In genomic region chr17:32350382-32350983, GRCm38 (mm10) we compare ENCODE assay signal across 8 mouse cellular contexts. TPM values are rescaled to one million over a fixed set of nuclear protein-coding genes. Genes with fewer than 3 reads are reported as not detected.
A peak's percentile ranks its signal among the peaks of the same experiment; 100 is the strongest.
DNase-seq lines count a peak whose midpoint lies in the region; ATAC-seq and TF ChIP-seq lines count a peak whose summit lies in the region.

Gene Akap8l (minus strand): TSS chr17:32350607.

- H3K36me3 ChIP-seq in MEL (ENCODE audit: control insufficient read depth in 1 of 2, insufficient read depth in 2 of 2, low read length in 2 of 2): peaks cover 0 to 13% of the 10 kb centered on the region in 2 experiments; a peak in 3 of 4 replicates
- peaks cover 14% of the 10 kb centered on the region for H3K36me3 ChIP-seq in forebrain, postnatal 0 days (ENCODE audit: insufficient read depth)
- peaks cover 17% of the 10 kb centered on the region for H3K36me3 ChIP-seq in lung, embryonic 15.5 days

- no peak for TF ChIP-seq EP300 in MEL (IDR thresholded peaks at IDR 0.05; ENCODE audit: low read depth in 1 of 2, low read length in 2 of 2)

- H3K4me3 ChIP-seq in MEL (ENCODE audit: control insufficient read depth in 1 of 2, insufficient read depth in 1 of 2, low read depth in 2 of 2, low read length in 2 of 2): peak within 1 kb of the TSS; percentile 91 to 94
- peak within 1 kb of the TSS; percentile 90 for H3K4me3 ChIP-seq in cerebellum, adult 2 months (replicated peaks; ENCODE audit: insufficient read depth, low read depth, low read length)
- peak within 1 kb of the TSS; percentile 91 for H3K4me3 ChIP-seq in forebrain, postnatal 0 days (ENCODE audit: low read depth, low read length)
- H3K4me3 ChIP-seq in lung, embryonic 15.5 days: peak within 1 kb of the TSS; percentile 96

- peak within 1 kb of the TSS; percentile 83 for H3K4me2 ChIP-seq in forebrain, postnatal 0 days (ENCODE audit: low read depth)
- H3K4me2 ChIP-seq in lung, embryonic 15.5 days: peak within 1 kb of the TSS; percentile 87

- ATAC-seq in forebrain, postnatal 0 days: peak; percentile 97
- peak; percentile 97 for ATAC-seq in lung, embryonic 15.5 days (ENCODE audit: borderline replicate concordance, extremely low read depth, low FRiP score, low TSS enrichment)

- H3K27ac ChIP-seq in MEL (ENCODE audit: control insufficient read depth, low read depth, low read length): peak within 1 kb of the TSS; percentile 83
- H3K27ac ChIP-seq in cerebellum, adult 2 months (ENCODE audit: insufficient read depth, low read length): peak within 1 kb of the TSS; percentile 72
- peak within 1 kb of the TSS; percentile 88 for H3K27ac ChIP-seq in forebrain, postnatal 0 days (ENCODE audit: low read depth, low read length)
- H3K27ac ChIP-seq in lung, embryonic 15.5 days: peak within 1 kb of the TSS; percentile 77

- under 1% methylated on average over 37 of the region's 37 CpGs for WGBS in cerebellum, adult 2 months
- 2% methylated on average over 37 of the region's 37 CpGs for WGBS in forebrain, postnatal 0 days
- WGBS in lung, embryonic 15.5 days: under 1% methylated on average over 37 of the region's 37 CpGs

- DNase-seq in MEL (ENCODE audit: low read depth, low spot score): peak; percentile 99
- peak; percentile 97 to 99 for DNase-seq in cerebellum, adult 2 months
- peak; percentile 98 for DNase-seq in forebrain, postnatal 0 days
- DNase-seq in heart, postnatal 4 days: peak; percentile 97
- DNase-seq in layer of hippocampus, adult 8-10 months (ENCODE audit: low spot score in 2 of 2): peak; percentile 98
- DNase-seq in ovary, adult 18-20 months (ENCODE audit: low spot score): peak; percentile 96
- peak; percentile 97 for DNase-seq in thymus, postnatal 0 days (ENCODE audit: low spot score)

- H3K9me3 ChIP-seq in MEL (replicated peaks; ENCODE audit: insufficient read depth, low read length): no peaks in the 10 kb centered on the region
- no peaks in the 10 kb centered on the region for H3K9me3 ChIP-seq in forebrain, postnatal 0 days (ENCODE audit: low read length)
- no peaks in the 10 kb centered on the region for H3K9me3 ChIP-seq in lung, embryonic 15.5 days

- TF ChIP-seq CTCF in MEL (IDR thresholded peaks at IDR 0.05 in 2 of 3, conservative IDR thresholded peaks at IDR 0.05 in 1 of 3; ENCODE audit: control insufficient read depth in 1 of 3, insufficient read depth in 1 of 3, low read depth in 2 of 3, low read length in 3 of 3, poor library complexity in 1 of 3, severe bottlenecking in 1 of 3): no peak
- no peak for TF ChIP-seq CTCF in cerebellum, adult 2 months (IDR thresholded peaks at IDR 0.05; ENCODE audit: borderline replicate concordance, insufficient read depth, low read depth, low read length)
- TF ChIP-seq CTCF in forebrain, postnatal 0 days (IDR thresholded peaks at IDR 0.05; ENCODE audit: low read depth): no peak

- H3K27me3 ChIP-seq in MEL (ENCODE audit: control insufficient read depth in 1 of 2, insufficient read depth in 2 of 2, low read length in 2 of 2): no peaks in the 10 kb centered on the region
- no peaks in the 10 kb centered on the region for H3K27me3 ChIP-seq in cerebellum, adult 2 months (ENCODE audit: control insufficient read depth, insufficient read depth, low read length)
- H3K27me3 ChIP-seq in forebrain, postnatal 0 days (ENCODE audit: insufficient read depth, low read length): no peaks in the 10 kb centered on the region
- no peaks in the 10 kb centered on the region for H3K27me3 ChIP-seq in lung, embryonic 15.5 days

- TF ChIP-seq POLR2A in MEL (IDR thresholded peaks at IDR 0.05; ENCODE audit: control insufficient read depth in 1 of 2, insufficient read depth in 1 of 2, low read depth in 1 of 2, low read length in 2 of 2, poor library complexity in 1 of 2): peak; percentile 92 to 94
- peak; percentile 99 for TF ChIP-seq POLR2A in cerebellum, adult 2 months (IDR thresholded peaks at IDR 0.05; ENCODE audit: borderline replicate concordance, insufficient read depth, low read length)

- no peak for TF ChIP-seq RAD21 in MEL (IDR thresholded peaks at IDR 0.05; ENCODE audit: low read depth, low read length)

- peak within 1 kb of the TSS; percentile 90 for H3K9ac ChIP-seq in MEL (ENCODE audit: control insufficient read depth, low read depth, low read length, poor library complexity, severe bottlenecking)
- peak within 1 kb of the TSS; percentile 91 for H3K9ac ChIP-seq in forebrain, postnatal 0 days
- peak within 1 kb of the TSS; percentile 83 for H3K9ac ChIP-seq in lung, embryonic 15.5 days

- H3K4me1 ChIP-seq in MEL (ENCODE audit: control insufficient read depth in 1 of 2, insufficient read depth in 2 of 2, low read length in 2 of 2): peaks cover 6 to 8% of the 10 kb centered on the region in 2 experiments; a peak in 3 of 4 replicates
- peaks cover 11% of the 10 kb centered on the region for H3K4me1 ChIP-seq in cerebellum, adult 2 months (ENCODE audit: control insufficient read depth, insufficient read depth, low read length)
- H3K4me1 ChIP-seq in forebrain, postnatal 0 days (ENCODE audit: insufficient read depth): no peaks in the 10 kb centered on the region
- H3K4me1 ChIP-seq in lung, embryonic 15.5 days: peaks cover 22% of the 10 kb centered on the region

- peaks cover 23% of the 10 kb centered on the region for H3K79me2 ChIP-seq in MEL (ENCODE audit: control insufficient read depth, insufficient read depth, low read length, poor library complexity)

TF ChIP-seq in MEL, 35 proteins besides CTCF, POLR2A, EP300 and RAD21 (continues in another document):
- TF ChIP-seq ZNF384 (IDR thresholded peaks at IDR 0.05; ENCODE audit: low read depth, low read length) (no peak), GABPA (IDR thresholded peaks at IDR 0.05; ENCODE audit: low read depth, low read length) (no peak), MXI1 (IDR thresholded peaks at IDR 0.05; ENCODE audit: low read depth, low read length) (peak; percentile 98), USF2 (IDR thresholded peaks at IDR 0.05; ENCODE audit: borderline replicate concordance in 1 of 2, insufficient read depth in 1 of 2, low read depth in 1 of 2, low read length in 2 of 2) (no peak), ETS1 (IDR thresholded peaks at IDR 0.05; ENCODE audit: low read depth, low read length) (no peak), CHD1 (IDR thresholded peaks at IDR 0.05; ENCODE audit: low read depth, low read length) (no peak), MYB (IDR thresholded peaks at IDR 0.05; ENCODE audit: low read depth, low read length) (peak; percentile 19; the same call in 1 of the 2 replicates), TBP (IDR thresholded peaks at IDR 0.05; ENCODE audit: low read depth, low read length) (peak; percentile 88), MYC (IDR thresholded peaks at IDR 0.05; ENCODE audit: low read depth, low read length) (peak; percentile 96), MEF2A (IDR thresholded peaks at IDR 0.05; ENCODE audit: extremely low read depth, insufficient replicate concordance, low read depth, low read length, poor library complexity, severe bottlenecking) (no peak), MAFK (IDR thresholded peaks at IDR 0.05; ENCODE audit: borderline replicate concordance, low read depth, low read length) (no peak), TAL1 (IDR thresholded peaks at IDR 0.05; ENCODE audit: low read length) (no peak), KAT2A (conservative IDR thresholded peaks at IDR 0.05; ENCODE audit: low read depth, low read length) (no peak; the same call in 1 of the 2 replicates), GATA1 (IDR thresholded peaks at IDR 0.05; ENCODE audit: low read depth, low read length) (no peak), ELF1 (IDR thresholded peaks at IDR 0.05; ENCODE audit: low read depth, low read length) (no peak), UBTF (IDR thresholded peaks at IDR 0.05; ENCODE audit: borderline replicate concordance, insufficient read depth, low read depth, low read length) (no peak), SIN3A (IDR thresholded peaks at IDR 0.05; ENCODE audit: low read length) (peak; percentile 92), TCF12 (IDR thresholded peaks at IDR 0.05; ENCODE audit: low read depth, low read length) (peak; percentile 22; the same call in 1 of the 2 replicates), HCFC1 (IDR thresholded peaks at IDR 0.05; ENCODE audit: low read depth, low read length) (peak; percentile 69), MAX (IDR thresholded peaks at IDR 0.05; ENCODE audit: low read length) (peak; percentile 89), CHD2 (IDR thresholded peaks at IDR 0.05; ENCODE audit: low read length) (peak; percentile 87), BHLHE40 (IDR thresholded peaks at IDR 0.05; ENCODE audit: borderline replicate concordance, low read depth, low read length) (no peak), POLR2AphosphoS5 (IDR thresholded peaks at IDR 0.05; ENCODE audit: borderline replicate concordance, low read depth, low read length) (no peak), USF1 (IDR thresholded peaks at IDR 0.05; ENCODE audit: low read depth, low read length) (no peak), E2F4 (IDR thresholded peaks at IDR 0.05; ENCODE audit: borderline replicate concordance, low read depth, low read length) (no peak), NRF1 (IDR thresholded peaks at IDR 0.05; ENCODE audit: insufficient read depth, low read depth, low read length, poor library complexity, severe bottlenecking) (peak; percentile 39; the same call in 1 of the 2 replicates), JUND (IDR thresholded peaks at IDR 0.05; ENCODE audit: low read depth, low read length) (no peak), POLR2AphosphoS2 (IDR thresholded peaks at IDR 0.05; ENCODE audit: low read length) (peak; percentile 89), RCOR1 (IDR thresholded peaks at IDR 0.05; ENCODE audit: low read depth, low read length) (no peak), NELFE (IDR thresholded peaks at IDR 0.05; ENCODE audit: low read depth, low read length) (peak; percentile 82), SMC3 (IDR thresholded peaks at IDR 0.05; ENCODE audit: low read depth, low read length) (no peak), ZMIZ1 (IDR thresholded peaks at IDR 0.05; ENCODE audit: low read depth, low read length) (peak; percentile 84), ZC3H11A (IDR thresholded peaks at IDR 0.05; ENCODE audit: low read depth, low read length) (no peak)

RNA-seq across cellular contexts. Expression of gene Akap8l, which starts in this region (rescaled TPM):
- 34.1 and 40.0 TPM in 2 replicates for total RNA-seq in MEL (2012; rRNA removed)
- polyA plus RNA-seq in MEL (2012; ENCODE audit: insufficient read depth in 1 of 2, insufficient read length in 2 of 2, low read depth in 1 of 2, low replicate concordance in 2 of 2, missing spikeins in 1 of 2): 10 to 100 TPM in 1 of 2 experiments, not detected in 1; 63.8 TPM
- 279 and 287 TPM in 2 replicates for polyA plus RNA-seq in cerebellum, adult 2 months (2012; rRNA removed)
- total RNA-seq in forebrain, postnatal 0 days (2014; rRNA removed): 74.2 and 86.2 TPM in 2 replicates
- 76.0 and 80.5 TPM in 2 replicates for polyA plus RNA-seq in forebrain, postnatal 0 days (2015; fragmentation: Nextera tagmentation; extraction: Ambion mirVana)
- 10 to 100 TPM; 57.4 to 57.8 TPM for total RNA-seq in heart, postnatal 4 days (2021)
- total RNA-seq in layer of hippocampus, adult 8-10 months (2022): 100 to 1,000 TPM; 160 to 279 (median 221) TPM
- polyA plus RNA-seq in lung, embryonic 15.5 days (2015; fragmentation: Nextera tagmentation; extraction: Ambion mirVana): 85.0 and 104 TPM in 2 replicates
- polyA plus RNA-seq in thymus, postnatal 0 days (2015; fragmentation: Nextera tagmentation; extraction: Ambion mirVana): 62.4 and 66.4 TPM in 2 replicates

Comparison
In these comparisons a context has a peak if more than half of its experiments do, and no peak if none do; other contexts are left out.
1. Peak in every context shown above with its lines: DNase-seq, ATAC-seq, H3K4me3 ChIP-seq and H3K27ac ChIP-seq.